Mouse (Mus musculus) left cerebral cortex, adult 6 months (tissue): ENCODE data around the gene Lrrc71. TPM values are rescaled to one million over a fixed set of nuclear protein-coding genes. Genes with fewer than 3 reads are reported as not detected.

ENCODE experiments used
- long read RNA-seq, 2 experiments: library from polyadenylated mRNA; unstranded; transcript quantifications; one replicate each; pipeline ENCODE4 v2.0.0; 2019 to 2020
- polyA plus RNA-seq: library from polyadenylated mRNA; unstranded; fragments of <200 nt; fragmentation: Nextera tagmentation; gene quantifications from 2 replicates; pipeline ENCODE4 v1.2.3, GENCODE M21; 2021

Gene Lrrc71
- polyA plus RNA-seq: 0.08 and 0.34 TPM in 2 replicates
- long read RNA-seq, experiment 1, partial matches to known transcripts: 0 of 1 reads
- long read RNA-seq, experiment 1, other reads (novel, unspliced or antisense): 1 of 1 reads
- long read RNA-seq, experiment 2: 0 reads

DNA sequence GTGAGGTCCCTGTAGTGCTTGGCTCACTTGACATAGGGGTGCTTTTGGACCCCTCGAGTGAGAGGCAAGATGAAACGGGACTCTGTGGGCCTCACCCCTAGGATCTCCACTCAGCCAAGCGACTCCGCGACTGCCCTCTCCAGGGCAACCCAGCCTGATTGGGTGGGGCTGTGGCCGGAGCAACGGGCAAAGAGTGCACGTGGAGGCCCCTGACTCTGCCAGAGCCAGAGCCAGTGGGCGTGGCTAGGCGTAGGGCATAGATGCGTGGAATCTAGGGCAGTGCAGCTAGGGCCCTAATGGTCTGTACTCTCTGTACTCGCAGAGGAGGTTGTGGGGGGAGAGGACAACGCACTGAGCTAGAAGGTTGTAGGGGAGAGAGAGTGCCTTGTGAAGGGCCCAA lies at the start of gene Lrrc71:
Gene Lrrc71, minus strand, starts transcription at position 195 of the 400 bp plus-strand sequence.

DNA sequence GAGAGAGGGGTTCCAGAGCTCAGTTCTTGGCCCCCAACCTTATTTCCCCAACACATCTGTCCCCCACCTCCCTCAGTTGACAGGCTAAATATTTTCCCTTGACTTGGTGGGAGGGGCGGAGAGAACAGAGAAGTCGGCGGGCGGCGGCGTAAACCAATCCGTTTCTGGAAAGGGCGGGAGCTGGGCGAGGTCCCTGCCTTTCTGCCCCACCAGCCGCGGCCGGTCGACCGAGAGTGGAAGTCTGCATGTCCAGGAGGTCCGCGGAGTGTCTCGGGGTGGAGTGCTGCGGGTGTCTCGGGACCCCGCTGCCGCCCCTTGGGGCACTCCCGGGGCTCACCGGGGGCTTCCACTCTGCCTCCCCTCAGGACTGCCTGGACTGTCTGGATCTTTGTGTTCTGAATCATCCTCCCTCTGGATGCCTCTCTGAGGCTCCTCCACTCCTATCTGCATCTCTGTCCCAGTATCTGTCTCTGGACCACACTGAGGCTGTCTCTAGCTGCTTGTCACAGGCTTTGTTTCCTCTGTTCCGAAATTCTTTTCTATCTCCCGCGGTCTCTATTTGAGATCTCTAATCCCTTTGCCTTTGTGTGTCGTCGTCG lies 48.4 kb upstream of the Lrrc71 start, which contains the start of gene Insrr:
Gene Insrr, plus strand, starts transcription at position 216 of the 599 bp plus-strand sequence.

DNA sequence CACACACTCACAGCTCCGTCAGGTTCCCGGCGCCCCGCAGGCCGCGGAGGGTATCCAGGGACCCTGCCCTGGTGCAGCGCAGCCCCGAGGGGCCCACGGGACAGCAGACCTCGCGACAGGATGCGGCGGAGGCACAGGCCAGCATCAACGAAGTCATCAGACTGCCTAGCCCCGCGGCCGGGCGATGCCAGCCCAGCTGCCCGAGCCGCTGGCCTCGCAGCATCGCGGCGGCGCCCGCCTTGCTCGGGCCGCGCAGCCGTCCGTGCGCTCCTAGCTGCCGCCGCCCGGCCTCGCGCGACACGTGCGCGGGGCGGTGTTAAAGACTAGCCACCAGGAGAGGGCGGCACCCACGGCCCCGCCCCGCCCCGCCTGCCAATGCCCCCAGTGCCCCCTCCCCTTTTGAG lies 46.5 kb upstream of the Lrrc71 start, which contains the start of gene Ntrk1:
Gene Ntrk1, minus strand, starts transcription at position 241 of the 404 bp plus-strand sequence.

Other genes with a start within 250 kb of the Lrrc71 start
- gene Etv3, start 223.2 kb downstream of the Lrrc71 start, polyA plus RNA-seq: 2.0 and 2.8 TPM in 2 replicates
- gene Arhgef11, start 131.1 kb downstream of the Lrrc71 start, polyA plus RNA-seq: 4.0 and 9.7 TPM in 2 replicates
- 0.72 and 1.2 TPM in 2 replicates for gene Ntrk1, start 46.5 kb upstream of the Lrrc71 start, polyA plus RNA-seq
- gene Insrr, start 48.3 kb upstream of the Lrrc71 start, polyA plus RNA-seq: 0.21 and 0.27 TPM in 2 replicates
- gene Pear1, start 75.7 kb upstream of the Lrrc71 start, polyA plus RNA-seq: 2.9 and 3.4 TPM in 2 replicates
- not detected in 2 replicates for gene Sh2d2a, start 98.1 kb upstream of the Lrrc71 start, polyA plus RNA-seq
- 4.0 and 5.3 TPM in 2 replicates for gene Prcc, start 137.0 kb upstream of the Lrrc71 start, polyA plus RNA-seq
- 78.2 and 136 TPM in 2 replicates for gene Hdgf, start 157.7 kb upstream of the Lrrc71 start, polyA plus RNA-seq
- gene Mrpl24, start 170.9 kb upstream of the Lrrc71 start, polyA plus RNA-seq: 66.0 and 75.7 TPM in 2 replicates
- gene Isg20l2, start 181.7 kb upstream of the Lrrc71 start, polyA plus RNA-seq: 3.2 and 5.5 TPM in 2 replicates
- gene Rrnad1, start 182.1 kb upstream of the Lrrc71 start, polyA plus RNA-seq: 8.7 and 9.4 TPM in 2 replicates
- gene Crabp2, start 200.0 kb upstream of the Lrrc71 start, polyA plus RNA-seq: 12.9 and 20.4 TPM in 2 replicates
- 0.83 and 1.5 TPM in 2 replicates for gene Nes, start 222.5 kb upstream of the Lrrc71 start, polyA plus RNA-seq